Mouse (Mus musculus) liver, adult 2 months (tissue): ENCODE results near the gene Slc30a2. TPM values are rescaled to one million over a fixed set of nuclear protein-coding genes. Genes with fewer than 3 reads are reported as not detected.
A peak's percentile ranks its signal among the peaks of the same experiment; 100 is the strongest.

ENCODE experiments used
- DNase-seq: peaks from one replicate; pipeline ENCODE4 v3.0.0-alpha.2; 2011; ENCODE audit warnings: low read depth, low spot score; ENCODE audit errors: extremely low read depth
- H3K27ac ChIP-seq: fragments of 200-500 bp; replicated peaks from 2 replicates; pipeline ENCODE4 v1.5.1; 2012; ENCODE audit warnings: low read depth, mild to moderate bottlenecking, control low read depth, inconsistent platforms, low read length; ENCODE audit not compliant: insufficient read depth
- H3K27me3 ChIP-seq: fragments of 200-500 bp; 2 replicates; pipeline ENCODE4 v1.6.1; 2012; ENCODE audit warnings: mild to moderate bottlenecking, moderate library complexity, low read length, inconsistent platforms; ENCODE audit not compliant: control insufficient read depth, insufficient read depth
- H3K36me3 ChIP-seq: fragments of 200-500 bp; 2 replicates; pipeline ENCODE4 v1.6.1; 2012; ENCODE audit warnings: low read length, inconsistent platforms; ENCODE audit not compliant: control insufficient read depth, insufficient read depth
- H3K4me1 ChIP-seq: fragments of 200-500 bp; 2 replicates; pipeline ENCODE4 v1.6.1; 2011; ENCODE audit warnings: low read length; ENCODE audit not compliant: control insufficient read depth, insufficient read depth
- H3K4me3 ChIP-seq: fragments of 200-500 bp; 2 replicates; pipeline ENCODE4 v1.5.1; 2011; ENCODE audit warnings: low read depth, mild to moderate bottlenecking, control low read depth, low read length, moderate library complexity; ENCODE audit not compliant: insufficient read depth
- H3K79me2 ChIP-seq: fragments of 200-500 bp; 2 replicates; pipeline ENCODE4 v1.6.1; 2012; ENCODE audit warnings: inconsistent platforms, mild to moderate bottlenecking, low read length, moderate library complexity; ENCODE audit not compliant: control insufficient read depth, insufficient read depth
- H3K9ac ChIP-seq: fragments of 200-500 bp; 2 replicates; pipeline ENCODE4 v1.6.1; 2012; ENCODE audit warnings: low read depth, mild to moderate bottlenecking, control low read depth, inconsistent platforms, low read length
- CTCF ChIP-seq: fragments of 200-500 bp; IDR thresholded peaks from 2 replicates; pipeline ENCODE4 v1.5.1; 2011; ENCODE audit warnings: low read depth, low read length, control low read depth
- POLR2A ChIP-seq: fragments of 200-500 bp; IDR thresholded peaks from 2 replicates; pipeline ENCODE4 v1.6.1; 2011; ENCODE audit warnings: low read length, control low read depth; ENCODE audit not compliant: insufficient read depth; ENCODE audit errors: extremely low read depth
- WGBS: fragments of 180-500 bp; shearing (Covaris S2); methylation state at CpG from one replicate; pipeline ENCODE4 v1.1.7; 2018; 5-methylcytosine and 5-hydroxymethylcytosine counted together
- polyA plus RNA-seq: library from polyadenylated mRNA; depleted of rRNA; stranded (reverse); fragments of >200 nt; gene quantifications from 2 replicates; pipeline ENCODE4 v1.2.3, GENCODE M21; 2012
- total RNA-seq: library from RNA; depleted of rRNA; stranded (reverse); fragments of >200 nt; gene quantifications from 2 replicates; pipeline ENCODE4 v1.2.3, GENCODE M21; 2014

The Slc30a2 gene
- total and polyA plus RNA-seq, 2 experiments = under 0.01 TPM; not detected in 1

GRCm38 (mm10) chr4:134362586-134362985 is 19.6 kb downstream of the Slc30a2 start:
- TF ChIP-seq POLR2A (no peak), CTCF (no peak)
- Histone ChIP-seq H3K79me2 (no peaks in the 10 kb centered on the region), H3K4me3 (no peak overlapping the region), H3K27ac (no peak overlapping the region), H3K9ac (no peak overlapping the region), H3K4me1 (peaks cover under 1% of the 10 kb centered on the region; the same call in 1 of the 2 replicates), H3K27me3 (no peaks in the 10 kb centered on the region), H3K36me3 (no peaks in the 10 kb centered on the region)
- DNase-seq = no peak
- 53% methylated on average over 9 of the region's 9 CpGs for WGBS

- no peaks in the 10 kb centered on the region for H3K79me2 ChIP-seq
- no peaks in the 10 kb centered on the region for H3K27me3 ChIP-seq
- DNase-seq = no peak
- TF ChIP-seq CTCF (no peak), POLR2A (no peak)
- no peak overlapping the region for H3K4me3 ChIP-seq
- no peaks in the 10 kb centered on the region for H3K4me1 ChIP-seq
- H3K36me3 ChIP-seq = no peaks in the 10 kb centered on the region
- WGBS = 68% methylated on average over 5 of the region's 5 CpGs
- H3K27ac ChIP-seq = no peak overlapping the region
- no peak overlapping the region for H3K9ac ChIP-seq
Observed at GRCm38 (mm10) chr4:134365280-134365679, 22.3 kb downstream of the Slc30a2 start.

- TF ChIP-seq POLR2A (no peak), CTCF (no peak)
- no peaks in the 10 kb centered on the region for H3K27me3 ChIP-seq
- no peaks in the 10 kb centered on the region for H3K79me2 ChIP-seq
- no peak overlapping the region for H3K9ac ChIP-seq
- H3K4me3 ChIP-seq = no peak overlapping the region; the same call in 1 of the 2 replicates
- 20% methylated on average over 18 of the region's 18 CpGs for WGBS
- DNase-seq = no peak
- no peak overlapping the region for H3K27ac ChIP-seq
- 0 out of 2 replicates have a peak, but pooled peaks cover 2% of the 10 kb centered on the region for H3K4me1 ChIP-seq
- H3K36me3 ChIP-seq = no peaks in the 10 kb centered on the region
Observed at GRCm38 (mm10) chr4:134370649-134371221, 27.8 kb downstream of the Slc30a2 start.

GRCm38 (mm10) chr4:134371316-134371855 is 28.4 kb downstream of the Slc30a2 start:
- H3K4me1 ChIP-seq = 0 out of 2 replicates have a peak, but pooled peaks cover 2% of the 10 kb centered on the region
- no peaks in the 10 kb centered on the region for H3K79me2 ChIP-seq
- no peaks in the 10 kb centered on the region for H3K27me3 ChIP-seq
- TF ChIP-seq CTCF (no peak), POLR2A (no peak)
- no peak for DNase-seq
- WGBS = 6% methylated on average over 17 of the region's 17 CpGs
- H3K9ac ChIP-seq = peak overlapping the region; percentile 27; the same call in 1 of the 2 replicates
- no peaks in the 10 kb centered on the region for H3K36me3 ChIP-seq
- no peak overlapping the region for H3K27ac ChIP-seq
- H3K4me3 ChIP-seq = peak overlapping the region; percentile 1; the same call in 1 of the 2 replicates

- peak overlapping the region; percentile 65 for H3K9ac ChIP-seq
- under 1% methylated on average over 16 of the region's 16 CpGs for WGBS
- peak; percentile 75 for DNase-seq
- peak overlapping the region; percentile 56 for H3K4me3 ChIP-seq
- no peaks in the 10 kb centered on the region for H3K27me3 ChIP-seq
- H3K27ac ChIP-seq = peak overlapping the region; percentile 58
- H3K4me1 ChIP-seq = 0 out of 2 replicates have a peak, but pooled peaks cover 2% of the 10 kb centered on the region
- H3K36me3 ChIP-seq = no peaks in the 10 kb centered on the region
- TF ChIP-seq CTCF (no peak), POLR2A (peak; percentile 71)
- no peaks in the 10 kb centered on the region for H3K79me2 ChIP-seq
Observed at GRCm38 (mm10) chr4:134372294-134372747, 29.3 kb downstream of the Slc30a2 start.

- TF ChIP-seq CTCF = no peak
- DNase-seq = no peak
- no peak overlapping the region for H3K9ac ChIP-seq
- no peak overlapping the region for H3K4me3 ChIP-seq
- no peaks in the 10 kb centered on the region for H3K36me3 ChIP-seq
- 0 out of 2 replicates have a peak, but pooled peaks cover 2% of the 10 kb centered on the region for H3K4me1 ChIP-seq
- no peaks in the 10 kb centered on the region for H3K79me2 ChIP-seq
- no peaks in the 10 kb centered on the region for H3K27me3 ChIP-seq
- no peak overlapping the region for H3K27ac ChIP-seq
- WGBS = 84% methylated on average over 8 of the region's 8 CpGs
Observed at GRCm38 (mm10) chr4:134373295-134373694, 30.3 kb downstream of the Slc30a2 start.
